Mouse (Mus musculus): ENCODE results near the gene Atp6v1e2. TPM values are rescaled to one million over a fixed set of nuclear protein-coding genes. Genes with fewer than 3 reads are reported as not detected.

The Atp6v1e2 gene
- polyA plus RNA-seq, 1 experiment from 2014 or later = not detected

GRCm38 (mm10) chr17:86937497-86938155 lies 10.1 kb downstream of the Atp6v1e2 start:
- Histone ChIP-seq H3K4me3 (ENCODE audit: low read depth, low read length) (peak overlapping the region; percentile 34), H3K9ac (ENCODE audit: low read length) (0 out of 2 replicates have a peak overlapping the region, but pooled peaks have one; percentile 22), H3K27ac (ENCODE audit: low read depth) (peak overlapping the region; percentile 62; the same call in 1 of the 2 replicates), H3K36me3 (ENCODE audit: control insufficient read depth, insufficient read depth, low read length) (no peaks in the 10 kb centered on the region), H3K4me2 (ENCODE audit: low read length) (peak overlapping the region; percentile 68), H3K9me3 (ENCODE audit: control insufficient read depth, low read length) (no peaks in the 10 kb centered on the region), H3K4me1 (replicated peaks; ENCODE audit: control insufficient read depth, insufficient read depth, low read length) (peaks cover 11% of the 10 kb centered on the region), H3K27me3 (replicated peaks; ENCODE audit: control insufficient read depth, insufficient read depth, low read length) (no peaks in the 10 kb centered on the region)
- ATAC-seq (replicated peaks; ENCODE audit: low FRiP score, low TSS enrichment, low read depth) = peak; percentile 92
- peak; percentile 85 for DNase-seq (ENCODE audit: low spot score)
- WGBS = 5% methylated on average over 20 of the region's 20 CpGs

- H3K9ac ChIP-seq (ENCODE audit: low read length) = no peak overlapping the region
- no peak overlapping the region for H3K27ac ChIP-seq (ENCODE audit: low read depth)
- DNase-seq (ENCODE audit: low spot score) (no peak), ATAC-seq (replicated peaks; ENCODE audit: low FRiP score, low TSS enrichment, low read depth) (no peak)
- H3K4me3 ChIP-seq (ENCODE audit: low read depth, low read length) = peak overlapping the region; percentile 34; the same call in 1 of the 2 replicates
- no peaks in the 10 kb centered on the region for H3K9me3 ChIP-seq (ENCODE audit: control insufficient read depth, low read length)
- 68% methylated on average over 2 of the region's 2 CpGs for WGBS
- H3K4me2 ChIP-seq (ENCODE audit: low read length) = peak overlapping the region; percentile 68
- no peaks in the 10 kb centered on the region for H3K36me3 ChIP-seq (ENCODE audit: control insufficient read depth, insufficient read depth, low read length)
- no peaks in the 10 kb centered on the region for H3K27me3 ChIP-seq (replicated peaks; ENCODE audit: control insufficient read depth, insufficient read depth, low read length)
- H3K4me1 ChIP-seq (replicated peaks; ENCODE audit: control insufficient read depth, insufficient read depth, low read length) = peaks cover 13% of the 10 kb centered on the region
Measured at GRCm38 (mm10) chr17:86937064-86937463, 10.6 kb downstream of the Atp6v1e2 start.

GRCm38 (mm10) chr17:86932896-86933295 lies 14.8 kb downstream of the Atp6v1e2 start:
- Histone ChIP-seq H3K36me3 (ENCODE audit: control insufficient read depth, insufficient read depth, low read length) (no peaks in the 10 kb centered on the region), H3K4me2 (ENCODE audit: low read length) (no peak overlapping the region), H3K9ac (ENCODE audit: low read length) (no peak overlapping the region), H3K4me3 (ENCODE audit: low read depth, low read length) (no peak overlapping the region), H3K27ac (ENCODE audit: low read depth) (no peak overlapping the region), H3K27me3 (replicated peaks; ENCODE audit: control insufficient read depth, insufficient read depth, low read length) (no peaks in the 10 kb centered on the region), H3K9me3 (ENCODE audit: control insufficient read depth, low read length) (no peaks in the 10 kb centered on the region), H3K4me1 (replicated peaks; ENCODE audit: control insufficient read depth, insufficient read depth, low read length) (peaks cover 9% of the 10 kb centered on the region; the same call in 1 of the 2 replicates)
- WGBS = 40% methylated on average over 5 of the region's 5 CpGs
- DNase-seq (ENCODE audit: low spot score) (no peak), ATAC-seq (replicated peaks; ENCODE audit: low FRiP score, low TSS enrichment, low read depth) (no peak)

DNA sequence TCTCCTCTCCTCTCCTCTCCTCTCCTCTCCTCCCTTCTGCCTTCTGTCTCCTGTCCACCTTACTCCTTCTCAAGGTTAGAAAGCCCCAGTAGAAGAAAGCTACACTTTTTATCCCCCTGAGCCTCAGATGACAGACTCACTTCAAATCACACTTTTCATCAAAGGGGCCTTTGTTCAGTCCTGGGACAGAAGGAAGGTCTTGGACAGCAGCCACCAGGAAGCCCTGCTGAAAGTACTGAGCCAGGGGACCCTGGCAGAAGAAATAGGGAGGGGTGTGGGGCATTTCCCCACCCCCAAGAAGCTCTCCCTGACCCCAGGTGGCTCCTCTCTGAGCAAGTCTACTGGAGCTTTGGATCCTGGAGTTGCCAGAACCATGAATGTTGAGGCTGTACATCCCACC lies 17.7 kb downstream of the Atp6v1e2 start:
- Histone ChIP-seq H3K9ac (ENCODE audit: low read length) (no peak overlapping the region), H3K4me1 (replicated peaks; ENCODE audit: control insufficient read depth, insufficient read depth, low read length) (peaks cover 3% of the 10 kb centered on the region; the same call in 1 of the 2 replicates), H3K4me2 (ENCODE audit: low read length) (no peak overlapping the region), H3K4me3 (ENCODE audit: low read depth, low read length) (no peak overlapping the region), H3K9me3 (ENCODE audit: control insufficient read depth, low read length) (0 out of 2 replicates have a peak, but pooled peaks cover 7% of the 10 kb centered on the region), H3K36me3 (ENCODE audit: control insufficient read depth, insufficient read depth, low read length) (no peaks in the 10 kb centered on the region), H3K27me3 (replicated peaks; ENCODE audit: control insufficient read depth, insufficient read depth, low read length) (no peaks in the 10 kb centered on the region), H3K27ac (ENCODE audit: low read depth) (no peak overlapping the region)
- DNase-seq (ENCODE audit: low spot score) = no peak
- ATAC-seq (replicated peaks; ENCODE audit: low FRiP score, low TSS enrichment, low read depth) = no peak

- Histone ChIP-seq H3K4me2 (ENCODE audit: low read length) (no peak overlapping the region), H3K36me3 (ENCODE audit: control insufficient read depth, insufficient read depth, low read length) (no peaks in the 10 kb centered on the region), H3K27me3 (replicated peaks; ENCODE audit: control insufficient read depth, insufficient read depth, low read length) (no peaks in the 10 kb centered on the region), H3K9ac (ENCODE audit: low read length) (no peak overlapping the region), H3K27ac (ENCODE audit: low read depth) (no peak overlapping the region), H3K4me1 (replicated peaks; ENCODE audit: control insufficient read depth, insufficient read depth, low read length) (peaks cover 3% of the 10 kb centered on the region; the same call in 1 of the 2 replicates), H3K9me3 (ENCODE audit: control insufficient read depth, low read length) (0 out of 2 replicates have a peak, but pooled peaks cover 7% of the 10 kb centered on the region), H3K4me3 (ENCODE audit: low read depth, low read length) (no peak overlapping the region)
- 72% methylated on average over 6 of the region's 6 CpGs for WGBS
- ATAC-seq (replicated peaks; ENCODE audit: low FRiP score, low TSS enrichment, low read depth) (no peak), DNase-seq (ENCODE audit: low spot score) (no peak)
Measured at GRCm38 (mm10) chr17:86929355-86929754, 18.3 kb downstream of the Atp6v1e2 start.

GRCm38 (mm10) chr17:86926836-86927235 lies 20.9 kb downstream of the Atp6v1e2 start:
- no peak for DNase-seq (ENCODE audit: low spot score)
- Histone ChIP-seq H3K36me3 (ENCODE audit: control insufficient read depth, insufficient read depth, low read length) (no peaks in the 10 kb centered on the region), H3K4me2 (ENCODE audit: low read length) (no peak overlapping the region), H3K9ac (ENCODE audit: low read length) (no peak overlapping the region), H3K27ac (ENCODE audit: low read depth) (no peak overlapping the region), H3K9me3 (ENCODE audit: control insufficient read depth, low read length) (0 out of 2 replicates have a peak, but pooled peaks cover 7% of the 10 kb centered on the region), H3K4me1 (replicated peaks; ENCODE audit: control insufficient read depth, insufficient read depth, low read length) (no peaks in the 10 kb centered on the region), H3K27me3 (replicated peaks; ENCODE audit: control insufficient read depth, insufficient read depth, low read length) (no peaks in the 10 kb centered on the region), H3K4me3 (ENCODE audit: low read depth, low read length) (no peak overlapping the region)
- ATAC-seq (replicated peaks; ENCODE audit: low FRiP score, low TSS enrichment, low read depth) = no peak
- WGBS = 89% methylated on average over 3 of the region's 3 CpGs

DNA sequence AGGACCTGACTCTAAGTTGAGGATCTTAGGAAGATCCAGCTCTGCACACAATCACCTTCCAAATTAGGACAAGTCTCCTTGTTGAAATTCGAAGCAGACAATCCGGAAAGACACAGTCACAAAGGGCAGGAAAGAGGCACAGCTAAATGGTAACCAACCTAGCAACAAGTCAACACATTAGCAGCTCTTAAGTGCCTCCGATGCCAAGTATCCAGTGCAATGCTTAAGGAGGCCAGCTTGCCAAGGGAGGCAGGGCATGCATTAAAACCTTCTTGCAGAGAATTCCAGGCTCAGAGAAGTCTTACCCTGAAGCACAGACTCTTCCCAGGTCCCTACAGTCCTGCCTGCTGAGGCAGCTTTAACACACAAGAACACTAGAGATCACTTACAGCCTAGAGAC lies 23.0 kb downstream of the Atp6v1e2 start:
- Histone ChIP-seq H3K9ac (ENCODE audit: low read length) (no peak overlapping the region), H3K4me2 (ENCODE audit: low read length) (no peak overlapping the region), H3K4me1 (replicated peaks; ENCODE audit: control insufficient read depth, insufficient read depth, low read length) (no peaks in the 10 kb centered on the region), H3K4me3 (ENCODE audit: low read depth, low read length) (no peak overlapping the region), H3K9me3 (ENCODE audit: control insufficient read depth, low read length) (0 out of 2 replicates have a peak, but pooled peaks cover 7% of the 10 kb centered on the region), H3K36me3 (ENCODE audit: control insufficient read depth, insufficient read depth, low read length) (no peaks in the 10 kb centered on the region), H3K27ac (ENCODE audit: low read depth) (no peak overlapping the region), H3K27me3 (replicated peaks; ENCODE audit: control insufficient read depth, insufficient read depth, low read length) (no peaks in the 10 kb centered on the region)
- WGBS = 71% methylated on average over 3 of the region's 3 CpGs
- ATAC-seq (replicated peaks; ENCODE audit: low FRiP score, low TSS enrichment, low read depth) (no peak), DNase-seq (ENCODE audit: low spot score) (no peak)

- Histone ChIP-seq H3K9ac (ENCODE audit: low read length) (no peak overlapping the region), H3K4me1 (replicated peaks; ENCODE audit: control insufficient read depth, insufficient read depth, low read length) (no peaks in the 10 kb centered on the region), H3K27ac (ENCODE audit: low read depth) (no peak overlapping the region), H3K9me3 (ENCODE audit: control insufficient read depth, low read length) (no peaks in the 10 kb centered on the region), H3K4me2 (ENCODE audit: low read length) (no peak overlapping the region), H3K27me3 (replicated peaks; ENCODE audit: control insufficient read depth, insufficient read depth, low read length) (no peaks in the 10 kb centered on the region), H3K4me3 (ENCODE audit: low read depth, low read length) (no peak overlapping the region), H3K36me3 (ENCODE audit: control insufficient read depth, insufficient read depth, low read length) (no peaks in the 10 kb centered on the region)
- DNase-seq (ENCODE audit: low spot score) (no peak), ATAC-seq (replicated peaks; ENCODE audit: low FRiP score, low TSS enrichment, low read depth) (no peak)
- 68% methylated on average over 11 of the region's 11 CpGs for WGBS
Measured at GRCm38 (mm10) chr17:86919729-86920128, 28.0 kb downstream of the Atp6v1e2 start.

- WGBS = 73% methylated on average over 6 of the region's 6 CpGs
- no peak overlapping the region for H3K27ac ChIP-seq (ENCODE audit: low read depth)
- ATAC-seq (replicated peaks; ENCODE audit: low FRiP score, low TSS enrichment, low read depth) = no peak
- H3K4me1 ChIP-seq (replicated peaks; ENCODE audit: control insufficient read depth, insufficient read depth, low read length) = no peaks in the 10 kb centered on the region
- no peaks in the 10 kb centered on the region for H3K27me3 ChIP-seq (replicated peaks; ENCODE audit: control insufficient read depth, insufficient read depth, low read length)
- no peaks in the 10 kb centered on the region for H3K9me3 ChIP-seq (ENCODE audit: control insufficient read depth, low read length)
- no peaks in the 10 kb centered on the region for H3K36me3 ChIP-seq (ENCODE audit: control insufficient read depth, insufficient read depth, low read length)
- DNase-seq (ENCODE audit: low spot score) = no peak
- H3K4me2 ChIP-seq (ENCODE audit: low read length) = no peak overlapping the region
- H3K9ac ChIP-seq (ENCODE audit: low read length) = no peak overlapping the region
- H3K4me3 ChIP-seq (ENCODE audit: low read depth, low read length) = no peak overlapping the region
Measured at GRCm38 (mm10) chr17:86918786-86919185, 28.9 kb downstream of the Atp6v1e2 start.

Data from intestine, embryonic 14.5 days (tissue).